Mouse (Mus musculus) megakaryocyte-erythroid progenitor cell, adult 5-6 weeks (primary cell): ENCODE results near the gene Ttc9c. TPM values are rescaled to one million over a fixed set of nuclear protein-coding genes. Genes with fewer than 3 reads are reported as not detected.

Experiments used
- ATAC-seq: replicated peaks from 2 replicates; pipeline ENCODE4 v1.8.0; 2016; ENCODE audit warnings: mild to moderate bottlenecking, inconsistent platforms; ENCODE audit not compliant: severe bottlenecking, poor library complexity, low FRiP score, low TSS enrichment
- total RNA-seq, 2 experiments: library from RNA; stranded (forward) in 1 of 2; stranded (reverse) in 1 of 2; fragments of 200-1000, 215-1000 nt in 1 of 2; fragments of >200 nt in 1 of 2; fragmentation: Nextera tagmentation in 1 of 2; gene quantifications; 2 replicates each; pipeline ENCODE4 v1.2.3; 2014 to 2017

The Ttc9c gene
- total RNA-seq, 2 experiments from 2014 or later: 35.6 to 55.3 TPM

DNA sequence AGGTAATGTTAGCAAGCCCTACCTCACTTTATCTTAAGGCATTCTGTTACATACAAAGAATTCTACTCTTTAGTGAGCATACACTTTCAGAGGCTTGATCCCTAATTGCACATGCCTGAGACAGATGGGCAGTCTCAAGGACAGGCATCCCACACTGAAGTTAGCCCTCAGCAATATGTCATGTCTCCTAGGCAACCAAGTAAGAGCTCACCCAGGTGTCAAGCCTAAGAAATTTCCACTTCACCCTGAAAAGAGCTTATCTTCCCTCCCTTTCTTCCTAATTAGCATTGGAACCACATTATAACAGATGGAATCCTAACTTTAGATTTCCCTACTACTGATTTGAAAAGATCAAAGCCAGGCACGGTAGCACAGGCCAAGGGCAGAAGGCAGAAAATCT is 30.0 kb downstream of the Ttc9c start:
- ATAC-seq: no peak

DNA sequence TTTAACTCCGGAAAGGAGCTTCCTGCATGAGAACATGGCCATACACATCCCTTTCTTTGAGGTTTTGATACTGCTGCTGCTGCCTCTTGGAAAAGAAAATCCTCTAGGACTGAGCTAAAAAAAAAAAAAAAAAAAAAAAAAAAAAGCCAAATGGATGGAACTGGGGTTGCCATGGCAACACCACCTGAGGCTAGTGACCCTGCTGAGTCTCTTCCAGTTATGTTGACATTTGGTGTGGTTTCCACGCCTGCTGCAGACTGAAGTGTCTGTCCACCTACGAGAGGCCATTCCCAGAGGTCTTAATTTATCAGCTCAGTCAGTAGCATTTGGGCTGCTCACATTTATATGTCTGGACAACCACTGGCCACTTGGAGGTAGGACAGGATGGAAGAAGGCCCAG is 30.6 kb downstream of the Ttc9c start:
- ATAC-seq: no peak

DNA sequence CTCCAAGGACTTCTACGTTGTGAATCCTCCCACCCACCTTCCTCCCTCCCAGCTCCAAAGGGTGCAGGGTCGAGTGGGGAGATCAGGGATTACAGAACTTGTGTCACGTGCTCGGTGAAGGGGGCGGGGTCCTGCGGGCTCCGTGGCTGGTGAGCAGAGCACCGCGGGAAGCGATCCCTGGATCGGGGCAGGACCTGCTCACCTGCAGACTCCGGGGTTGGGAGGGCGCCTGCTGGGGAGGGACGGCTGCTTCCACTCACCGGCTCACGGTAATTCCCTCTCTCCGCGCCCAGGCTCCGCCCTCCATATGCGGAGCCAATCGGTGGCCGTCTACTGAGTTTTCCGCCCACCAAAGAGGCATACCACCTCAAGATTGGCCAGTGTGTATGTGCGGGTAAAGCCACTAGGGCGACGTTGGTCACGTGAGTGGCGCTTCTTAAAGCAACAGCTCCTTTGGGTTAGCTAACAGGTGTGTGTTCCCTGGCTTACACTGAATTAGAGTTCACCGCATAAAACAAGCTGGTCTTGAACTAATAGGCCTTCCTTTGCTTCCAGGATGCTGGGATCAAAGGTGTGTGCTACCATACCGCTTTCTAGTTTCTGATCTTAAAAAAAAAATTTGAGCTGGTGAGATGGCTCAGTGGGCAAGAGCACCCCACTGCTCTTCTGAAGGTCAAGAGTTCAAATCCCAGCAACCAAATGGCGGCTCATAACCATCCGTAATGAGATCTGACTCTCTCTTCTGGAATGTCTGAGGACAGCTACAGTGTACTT is 32.9 kb downstream of the Ttc9c start, which contains the start of gene Taf6l:
Taf6l (minus strand) TSS at position 410 of the 774 bp plus-strand sequence.
- peak; percentile 99 for ATAC-seq

DNA sequence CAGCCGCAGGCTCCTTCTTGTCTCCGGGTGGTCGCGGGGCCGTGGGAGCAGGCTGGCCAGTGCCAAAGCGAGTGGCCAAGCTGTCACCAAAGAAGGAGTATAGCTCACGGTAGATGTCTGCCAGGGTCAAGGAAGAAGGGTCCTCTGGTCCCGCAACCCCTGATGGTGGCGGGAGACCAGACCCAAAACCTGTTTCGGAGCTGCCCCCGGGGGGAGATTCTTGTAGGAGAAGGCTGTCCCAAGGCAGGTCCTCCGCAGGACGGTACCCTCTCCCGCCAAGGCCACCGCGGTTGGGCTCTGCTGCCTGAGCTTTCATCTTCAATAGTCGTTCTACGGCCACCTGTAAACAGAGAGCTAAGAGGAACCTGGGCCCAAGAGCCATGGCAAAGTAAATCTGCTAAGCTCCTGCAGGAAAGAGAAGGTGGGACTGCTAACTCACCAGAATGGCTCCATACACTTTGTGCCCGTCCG is 44.1 kb downstream of the Ttc9c start:
- no peak for ATAC-seq

DNA sequence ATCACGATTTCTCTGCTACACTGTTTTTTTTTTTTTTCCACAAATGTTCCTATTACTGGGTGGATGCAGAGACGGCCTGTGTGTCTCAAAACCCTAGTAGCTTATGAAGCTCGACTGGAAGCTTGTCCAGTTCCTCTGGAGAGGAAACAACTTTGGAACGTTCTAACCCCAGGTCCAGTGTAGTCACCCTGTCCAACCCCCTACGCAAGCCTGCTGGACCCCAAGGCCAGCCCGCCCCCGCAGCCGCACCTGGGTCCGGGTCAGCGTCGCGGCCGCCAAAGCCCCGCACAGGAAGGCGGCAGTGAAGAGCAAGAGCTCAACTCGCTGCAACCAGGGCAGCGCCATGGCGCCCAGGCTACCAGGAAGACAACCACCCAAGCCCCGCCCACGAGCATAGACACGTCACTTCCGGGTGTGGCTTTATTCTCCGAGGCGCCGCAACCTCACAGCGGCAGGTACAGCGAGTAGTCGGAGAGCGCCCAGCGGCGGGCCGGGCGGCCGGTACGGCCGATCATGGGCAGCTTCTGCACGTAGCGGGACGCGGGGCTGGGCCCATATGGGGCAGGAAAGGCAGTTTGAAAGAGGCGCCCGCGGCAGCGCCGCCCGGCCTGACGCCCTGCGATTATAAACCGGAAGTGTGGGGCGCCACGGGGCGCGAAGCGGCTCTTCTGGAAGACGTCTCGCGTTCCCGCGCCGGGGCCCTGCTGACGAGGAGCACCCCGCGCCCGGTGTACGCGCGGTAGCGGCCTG is 44.9 kb downstream of the Ttc9c start, which contains the start of gene Tmem179b:
Tmem179b (minus strand) TSS at position 382 of the 750 bp plus-strand sequence.
- ATAC-seq: peak; percentile 64

DNA sequence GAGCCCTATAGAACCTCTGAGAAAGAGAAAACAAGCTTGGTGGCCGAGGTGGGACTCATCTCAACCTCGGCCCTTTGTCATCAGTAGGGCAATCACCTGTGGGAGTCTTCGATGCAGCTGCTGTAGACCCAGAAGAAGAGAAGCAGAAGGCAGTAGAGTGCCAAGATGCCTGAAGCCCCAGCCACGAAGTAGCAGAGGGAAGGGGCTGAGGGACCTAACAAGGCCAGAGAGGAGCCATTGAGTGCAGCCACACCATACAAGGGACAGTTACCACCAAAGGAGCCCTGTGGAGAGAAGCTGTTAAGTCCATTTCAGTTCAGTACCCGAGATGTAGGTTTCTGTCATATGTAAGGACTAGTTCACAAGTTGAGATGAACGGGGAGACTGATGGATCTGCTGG is 45.7 kb downstream of the Ttc9c start:
- ATAC-seq: no peak

DNA sequence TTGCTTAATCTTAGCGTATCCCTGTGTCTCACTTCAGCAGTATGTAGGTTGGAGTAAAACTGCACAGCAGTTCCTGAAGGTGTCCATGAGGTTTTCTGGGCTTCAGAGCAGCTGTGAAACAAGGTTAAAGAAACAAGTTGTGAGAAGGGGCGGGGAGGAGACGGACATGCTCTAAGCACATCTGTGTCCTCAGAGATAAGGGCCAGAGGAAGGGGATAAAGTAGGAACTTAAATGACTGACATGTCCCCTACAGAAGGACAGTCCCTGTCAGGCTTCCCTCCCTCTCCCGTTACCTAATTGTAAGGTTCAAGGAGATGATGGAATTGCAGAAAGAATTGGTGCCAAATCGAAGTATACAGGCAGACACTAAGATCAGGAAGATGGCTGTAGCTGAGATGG is 46.1 kb downstream of the Ttc9c start:
- peak; percentile 34; the same call in 1 of the 2 replicates for ATAC-seq

DNA sequence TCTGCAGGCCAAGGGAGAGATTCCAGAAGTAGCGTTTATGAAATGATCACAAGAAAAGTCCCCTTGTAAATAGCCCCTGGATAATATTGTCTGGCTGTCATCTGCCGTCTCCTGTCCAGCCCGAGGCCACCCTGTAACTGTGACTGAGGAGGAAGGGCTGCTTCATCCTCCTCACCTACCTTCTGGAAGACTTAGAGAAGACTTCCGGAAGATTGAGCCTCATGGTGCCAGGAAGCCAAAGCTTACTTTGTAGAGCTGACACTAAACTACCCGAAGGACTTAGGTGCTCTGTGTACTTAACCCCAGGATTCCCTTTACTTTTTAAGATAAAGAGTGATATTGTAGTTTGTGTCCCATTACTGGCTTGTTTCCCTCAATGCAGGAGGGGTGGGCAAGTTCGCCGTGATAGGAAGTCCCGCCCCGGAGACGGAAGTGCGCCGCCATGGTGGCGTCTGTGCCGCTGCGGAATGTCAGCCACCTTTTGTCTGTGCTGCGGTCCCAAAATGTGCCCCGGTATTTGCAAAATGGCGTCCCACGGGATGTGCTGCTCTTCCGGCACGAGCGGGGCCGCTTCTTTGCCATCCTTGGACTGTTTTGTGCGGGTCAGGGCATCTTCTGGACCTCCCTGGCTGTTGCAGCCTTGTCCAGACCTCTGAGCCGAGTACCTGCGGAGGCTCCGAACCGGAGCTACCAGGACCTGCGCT is 48.4 kb downstream of the Ttc9c start, which contains the start of gene Tmem223:
Tmem223 (plus strand) TSS at position 430 of the 704 bp plus-strand sequence.
- peak; percentile 58 for ATAC-seq

DNA sequence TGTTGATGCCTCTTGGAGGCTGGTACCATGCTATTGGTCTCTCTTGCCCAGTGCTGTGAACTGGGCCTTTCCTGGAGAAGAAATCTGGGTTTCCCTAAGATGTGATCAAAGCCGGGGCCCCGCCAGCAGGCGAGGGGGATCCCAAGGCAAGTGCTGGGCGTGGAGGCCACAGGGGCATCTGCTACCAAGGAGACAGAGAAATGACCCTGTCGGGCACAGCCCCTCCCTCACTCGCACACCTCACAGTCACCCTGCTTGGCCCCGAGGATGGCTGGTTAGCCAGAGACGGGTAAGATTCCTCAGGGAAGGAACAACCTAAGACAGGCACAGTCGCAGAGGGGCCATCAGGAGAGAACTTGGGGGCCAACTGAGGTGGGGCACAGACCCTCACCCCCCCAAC is 53.6 kb downstream of the Ttc9c start:
- ATAC-seq: no peak

DNA sequence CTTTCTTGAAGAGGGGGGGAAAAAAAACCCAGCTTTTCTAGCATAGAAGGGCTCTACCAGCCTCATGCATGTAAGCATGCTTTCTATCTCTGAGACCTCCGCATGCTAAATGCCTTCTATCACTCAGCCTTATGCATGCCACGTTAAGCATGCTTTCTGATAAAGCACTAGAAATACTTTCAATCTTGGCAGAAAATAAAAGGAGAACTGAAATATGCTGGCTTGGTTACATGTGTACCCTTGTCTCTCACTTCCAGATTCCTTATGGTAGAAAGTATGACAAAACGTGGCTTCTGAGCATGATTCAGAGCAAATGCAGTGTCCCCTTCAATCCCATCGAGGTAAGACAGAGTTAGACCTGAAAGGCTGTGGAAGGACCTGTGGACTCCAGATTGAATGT is 55.9 kb downstream of the Ttc9c start:
- no peak for ATAC-seq

DNA sequence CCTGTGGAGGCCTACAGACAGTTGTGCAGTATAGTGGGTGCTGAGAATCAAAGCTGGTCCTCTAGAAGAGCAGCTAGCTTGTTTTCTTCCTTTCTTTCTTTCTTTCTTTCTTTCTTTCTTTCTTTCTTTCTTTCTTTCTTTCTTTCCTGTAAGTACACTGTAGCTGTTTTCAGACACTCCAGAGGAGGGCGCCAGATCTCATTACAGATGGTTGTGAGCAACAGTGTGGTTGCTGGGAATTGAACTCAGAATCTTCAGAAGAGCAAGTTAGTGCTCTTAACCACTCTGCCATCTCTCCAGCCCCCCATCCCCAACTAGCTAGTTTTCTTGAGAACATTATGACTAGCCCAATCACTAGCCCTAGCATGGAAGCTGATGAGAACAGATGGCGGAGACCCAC is 58.4 kb downstream of the Ttc9c start:
- no peak for ATAC-seq

Other genes with a start within 250 kb of the Ttc9c start
Only the 30 nearest of the 33 such genes appear.
- gene Chrm1, start 155.5 kb downstream of the Ttc9c start, total RNA-seq (2014; fragmentation: Nextera tagmentation): not detected in 2 replicates
- gene Chrm1, start 155.5 kb downstream of the Ttc9c start, total RNA-seq (2017): not detected in 2 replicates
- gene Slc3a2, start 96.0 kb downstream of the Ttc9c start, total RNA-seq (2014; fragmentation: Nextera tagmentation): 67.5 and 74.7 TPM in 2 replicates
- 70.1 and 93.9 TPM in 2 replicates for gene Slc3a2, start 96.0 kb downstream of the Ttc9c start, total RNA-seq (2017)
- gene Wdr74, start 83.5 kb downstream of the Ttc9c start, total RNA-seq (2014; fragmentation: Nextera tagmentation): 193 and 207 TPM in 2 replicates
- 142 TPM in 2 replicates for gene Wdr74, start 83.5 kb downstream of the Ttc9c start, total RNA-seq (2017)
- gene 1700092M07Rik, start 78.6 kb downstream of the Ttc9c start, total RNA-seq (2014; fragmentation: Nextera tagmentation): 2.0 TPM in 1 of 2 replicates, not detected in the other
- gene 1700092M07Rik, start 78.6 kb downstream of the Ttc9c start, total RNA-seq (2017): 3.8 and 6.5 TPM in 2 replicates
- 74.7 and 80.4 TPM in 2 replicates for gene Stx5a, start 77.9 kb downstream of the Ttc9c start, total RNA-seq (2014; fragmentation: Nextera tagmentation)
- gene Stx5a, start 77.9 kb downstream of the Ttc9c start, total RNA-seq (2017): 35.5 and 43.5 TPM in 2 replicates
- gene Nxf1, start 62.3 kb downstream of the Ttc9c start, total RNA-seq (2014; fragmentation: Nextera tagmentation): 365 and 530 TPM in 2 replicates
- 100 and 161 TPM in 2 replicates for gene Nxf1, start 62.3 kb downstream of the Ttc9c start, total RNA-seq (2017)
- 59.6 and 76.4 TPM in 2 replicates for gene Tmem223, start 48.3 kb downstream of the Ttc9c start, total RNA-seq (2014; fragmentation: Nextera tagmentation)
- gene Tmem223, start 48.3 kb downstream of the Ttc9c start, total RNA-seq (2017): 32.1 and 33.8 TPM in 2 replicates
- 104 and 114 TPM in 2 replicates for gene Tmem179b, start 44.9 kb downstream of the Ttc9c start, total RNA-seq (2014; fragmentation: Nextera tagmentation)
- gene Tmem179b, start 44.9 kb downstream of the Ttc9c start, total RNA-seq (2017): 31.2 and 54.7 TPM in 2 replicates
- gene Taf6l, start 32.9 kb downstream of the Ttc9c start, total RNA-seq (2014; fragmentation: Nextera tagmentation): 13.2 and 16.1 TPM in 2 replicates
- gene Taf6l, start 32.9 kb downstream of the Ttc9c start, total RNA-seq (2017): 7.6 and 12.0 TPM in 2 replicates
- 120 and 126 TPM in 2 replicates for gene Polr2g, start 20.8 kb downstream of the Ttc9c start, total RNA-seq (2014; fragmentation: Nextera tagmentation)
- gene Polr2g, start 20.8 kb downstream of the Ttc9c start, total RNA-seq (2017): 86.1 and 106 TPM in 2 replicates
- 1.4 and 1.9 TPM in 2 replicates for gene Zbtb3, start 16.8 kb downstream of the Ttc9c start, total RNA-seq (2014; fragmentation: Nextera tagmentation)
- 0.91 and 1.6 TPM in 2 replicates for gene Zbtb3, start 16.8 kb downstream of the Ttc9c start, total RNA-seq (2017)
- 68.2 and 88.0 TPM in 2 replicates for gene Hnrnpul2, start 677 bp upstream of the Ttc9c start, total RNA-seq (2014; fragmentation: Nextera tagmentation)
- gene Hnrnpul2, start 677 bp upstream of the Ttc9c start, total RNA-seq (2017): 85.2 and 100.0 TPM in 2 replicates
- not detected in 2 replicates for gene AC129217.1, start 10.4 kb upstream of the Ttc9c start, total RNA-seq (2014; fragmentation: Nextera tagmentation)
- not detected in 2 replicates for gene AC129217.1, start 10.4 kb upstream of the Ttc9c start, total RNA-seq (2017)
- gene Bscl2, start 18.1 kb upstream of the Ttc9c start, total RNA-seq (2014; fragmentation: Nextera tagmentation): 70.3 and 71.7 TPM in 2 replicates
- 29.5 TPM in 2 replicates for gene Bscl2, start 18.1 kb upstream of the Ttc9c start, total RNA-seq (2017)
- gene Gng3, start 19.9 kb upstream of the Ttc9c start, total RNA-seq (2014; fragmentation: Nextera tagmentation): 0.57 TPM in 1 of 2 replicates, not detected in the other
- gene Gng3, start 19.9 kb upstream of the Ttc9c start, total RNA-seq (2017): 0.30 and 1.3 TPM in 2 replicates
- gene Lrrn4cl, start 31.4 kb upstream of the Ttc9c start, total RNA-seq (2014; fragmentation: Nextera tagmentation): 0.52 TPM in 1 of 2 replicates, not detected in the other
- gene Lrrn4cl, start 31.4 kb upstream of the Ttc9c start, total RNA-seq (2017): 1.5 TPM in 1 of 2 replicates, not detected in the other
- 148 and 194 TPM in 2 replicates for gene Ubxn1, start 52.2 kb upstream of the Ttc9c start, total RNA-seq (2014; fragmentation: Nextera tagmentation)
- 235 and 295 TPM in 2 replicates for gene Ubxn1, start 52.2 kb upstream of the Ttc9c start, total RNA-seq (2017)
- gene Uqcc3, start 61.6 kb upstream of the Ttc9c start, total RNA-seq (2014; fragmentation: Nextera tagmentation): 46.7 and 54.1 TPM in 2 replicates
- 73.3 and 94.5 TPM in 2 replicates for gene Uqcc3, start 61.6 kb upstream of the Ttc9c start, total RNA-seq (2017)
- 27.8 and 35.8 TPM in 2 replicates for gene Lbhd1, start 64.4 kb upstream of the Ttc9c start, total RNA-seq (2014; fragmentation: Nextera tagmentation)
- 18.0 and 18.4 TPM in 2 replicates for gene Lbhd1, start 64.4 kb upstream of the Ttc9c start, total RNA-seq (2017)
- not detected in 2 replicates for gene Gm49403, start 64.6 kb upstream of the Ttc9c start, total RNA-seq (2014; fragmentation: Nextera tagmentation)
- gene Gm49403, start 64.6 kb upstream of the Ttc9c start, total RNA-seq (2017): not detected in 2 replicates
- gene 1810009A15Rik, start 69.5 kb upstream of the Ttc9c start, total RNA-seq (2014; fragmentation: Nextera tagmentation): 76.6 and 113 TPM in 2 replicates
- 94.2 and 120 TPM in 2 replicates for gene 1810009A15Rik, start 69.5 kb upstream of the Ttc9c start, total RNA-seq (2017)
- 2.5 and 25.7 TPM in 2 replicates for gene Gm49416, start 69.6 kb upstream of the Ttc9c start, total RNA-seq (2014; fragmentation: Nextera tagmentation)
- not detected in 2 replicates for gene Gm49416, start 69.6 kb upstream of the Ttc9c start, total RNA-seq (2017)
- 31.4 and 37.7 TPM in 2 replicates for gene Ints5, start 73.7 kb upstream of the Ttc9c start, total RNA-seq (2014; fragmentation: Nextera tagmentation)
- 16.6 and 17.1 TPM in 2 replicates for gene Ints5, start 73.7 kb upstream of the Ttc9c start, total RNA-seq (2017)
- 120 and 130 TPM in 2 replicates for gene Ganab, start 78.7 kb upstream of the Ttc9c start, total RNA-seq (2014; fragmentation: Nextera tagmentation)
- gene Ganab, start 78.7 kb upstream of the Ttc9c start, total RNA-seq (2017): 53.2 and 69.7 TPM in 2 replicates
- 30.3 and 36.8 TPM in 2 replicates for gene B3gat3, start 101.0 kb upstream of the Ttc9c start, total RNA-seq (2014; fragmentation: Nextera tagmentation)
- gene B3gat3, start 101.0 kb upstream of the Ttc9c start, total RNA-seq (2017): 17.6 and 17.7 TPM in 2 replicates
- gene Rom1, start 110.0 kb upstream of the Ttc9c start, total RNA-seq (2014; fragmentation: Nextera tagmentation): 4.6 and 6.2 TPM in 2 replicates
- 0.75 and 4.3 TPM in 2 replicates for gene Rom1, start 110.0 kb upstream of the Ttc9c start, total RNA-seq (2017)
- gene Eml3, start 110.2 kb upstream of the Ttc9c start, total RNA-seq (2014; fragmentation: Nextera tagmentation): 29.3 and 45.8 TPM in 2 replicates
- 14.5 and 23.6 TPM in 2 replicates for gene Eml3, start 110.2 kb upstream of the Ttc9c start, total RNA-seq (2017)
- 158 and 173 TPM in 2 replicates for gene Mta2, start 122.5 kb upstream of the Ttc9c start, total RNA-seq (2014; fragmentation: Nextera tagmentation)
- gene Mta2, start 122.5 kb upstream of the Ttc9c start, total RNA-seq (2017): 205 and 206 TPM in 2 replicates
- 30.7 and 32.2 TPM in 2 replicates for gene Tut1, start 134.5 kb upstream of the Ttc9c start, total RNA-seq (2014; fragmentation: Nextera tagmentation)
- 15.8 and 18.8 TPM in 2 replicates for gene Tut1, start 134.5 kb upstream of the Ttc9c start, total RNA-seq (2017)
- 1,323 and 1,614 TPM in 2 replicates for gene Eef1g, start 147.7 kb upstream of the Ttc9c start, total RNA-seq (2014; fragmentation: Nextera tagmentation)
- gene Eef1g, start 147.7 kb upstream of the Ttc9c start, total RNA-seq (2017): 848 and 982 TPM in 2 replicates